Mouse (Mus musculus) midbrain, embryonic 13.5 days (tissue): Measurements from ENCODE around the gene C8b. TPM values are rescaled to one million over a fixed set of nuclear protein-coding genes. Genes with fewer than 3 reads are reported as not detected.

Source experiments
- ATAC-seq: fragments of 200-750 bp; cut with Nextera tagmentation; 2 replicates; pipeline ENCODE4 v1.8.0; 2017; ENCODE audit warnings: mild to moderate bottlenecking, moderate TSS enrichment, moderate library complexity
- H3K27ac ChIP-seq: fragments of 300-500 bp; sonication (generic); 2 replicates; pipeline ENCODE4 v1.5.1; 2015; ENCODE audit warnings: inconsistent platforms, mild to moderate bottlenecking, moderate library complexity
- H3K27me3 ChIP-seq: fragments of 300-500 bp; sonication (generic); 2 replicates; pipeline ENCODE4 v1.6.1; 2015; ENCODE audit warnings: mild to moderate bottlenecking, inconsistent platforms
- H3K36me3 ChIP-seq: fragments of 300-500 bp; sonication (generic); 2 replicates; pipeline ENCODE4 v1.6.1; 2015; ENCODE audit warnings: mild to moderate bottlenecking, inconsistent platforms
- H3K4me1 ChIP-seq: fragments of 300-500 bp; sonication (generic); replicated peaks from 2 replicates; pipeline ENCODE4 v1.6.1; 2015; ENCODE audit warnings: inconsistent platforms
- H3K4me2 ChIP-seq: fragments of 300-500 bp; sonication (generic); replicated peaks from 2 replicates; pipeline ENCODE4 v1.6.1; 2015; ENCODE audit warnings: moderate library complexity, mild to moderate bottlenecking, inconsistent platforms
- H3K4me3 ChIP-seq: fragments of 300-500 bp; sonication (generic); replicated peaks from 2 replicates; pipeline ENCODE4 v1.5.1; 2015; ENCODE audit warnings: mild to moderate bottlenecking, inconsistent platforms
- H3K9ac ChIP-seq: fragments of 300-500 bp; sonication (generic); replicated peaks from 2 replicates; pipeline ENCODE4 v1.6.1; 2015; ENCODE audit warnings: mild to moderate bottlenecking, inconsistent platforms
- H3K9me3 ChIP-seq: fragments of 300-500 bp; sonication (generic); 2 replicates; pipeline ENCODE4 v1.6.1; 2016; ENCODE audit warnings: mild to moderate bottlenecking, inconsistent platforms
- WGBS: fragments of 180-500 bp; shearing (Covaris S2); methylation state at CpG from one replicate; pipeline ENCODE4 v1.1.7; 2015; 5-methylcytosine and 5-hydroxymethylcytosine counted together
- polyA plus RNA-seq: library from polyadenylated mRNA; unstranded; fragments of >200 nt; fragmentation: Nextera tagmentation; extraction: Ambion mirVana; gene quantifications from 2 replicates; pipeline ENCODE4 v1.2.1, GENCODE M21; 2015

Gene C8b
- polyA plus RNA-seq = not detected in 2 replicates

DNA sequence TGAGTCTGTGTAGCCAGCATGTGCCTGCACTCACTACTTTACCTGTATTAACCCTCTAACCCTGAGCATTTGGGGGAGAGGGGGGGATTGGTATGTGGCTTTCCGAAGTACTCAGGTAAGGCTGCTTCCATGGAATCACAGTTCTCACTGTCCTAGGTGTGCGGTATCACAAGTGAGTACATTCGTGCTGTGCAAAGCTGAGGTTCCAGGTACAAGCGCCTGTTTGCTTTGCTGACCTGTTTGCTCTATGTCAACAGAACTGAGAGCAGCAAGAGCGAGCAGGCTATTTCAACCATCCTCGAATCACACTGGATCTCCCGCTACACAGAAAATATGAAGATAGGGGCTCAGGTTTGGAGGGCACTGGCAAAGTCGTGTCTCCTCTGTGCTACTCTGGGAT lies at the start of gene C8b:
TSS of gene C8b (plus strand) at position 253 of the 400 bp plus-strand sequence.
- ATAC-seq = no peak
- WGBS = 91% methylated on average over 8 of the region's 8 CpGs

DNA sequence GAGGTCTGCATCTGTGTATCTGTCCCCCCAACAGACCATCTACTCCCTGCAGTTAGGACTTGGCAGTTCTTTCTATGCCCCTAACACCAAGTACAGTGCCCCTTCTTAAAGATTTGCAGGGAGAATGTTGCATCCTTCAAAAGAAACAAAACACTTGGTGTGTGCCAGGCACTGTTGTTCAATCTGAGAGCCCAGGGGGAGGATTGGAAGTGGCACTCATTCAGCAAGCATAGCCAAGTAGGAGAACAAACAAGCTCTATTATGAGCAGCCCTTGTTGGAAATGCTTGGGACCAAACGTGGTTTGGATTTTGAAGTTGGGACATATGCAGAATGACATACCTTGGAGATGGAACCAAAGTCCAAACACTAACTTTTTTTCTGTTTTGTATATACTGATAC lies 49.6 kb upstream of the C8b start:
- H3K27ac ChIP-seq = no peak overlapping the region

More for the DNA sequence above, at the start of gene C8b:
- Histone ChIP-seq H3K27ac (no peak within 1 kb of the TSS), H3K4me3 (no peak within 1 kb of the TSS), H3K4me1 (peaks cover 9% of the 10 kb centered on the region), H3K9ac (no peak within 1 kb of the TSS), H3K4me2 (no peak within 1 kb of the TSS), H3K9me3 (no peaks in the 10 kb centered on the region), H3K36me3 (no peaks in the 10 kb centered on the region), H3K27me3 (no peaks in the 10 kb centered on the region)

DNA sequence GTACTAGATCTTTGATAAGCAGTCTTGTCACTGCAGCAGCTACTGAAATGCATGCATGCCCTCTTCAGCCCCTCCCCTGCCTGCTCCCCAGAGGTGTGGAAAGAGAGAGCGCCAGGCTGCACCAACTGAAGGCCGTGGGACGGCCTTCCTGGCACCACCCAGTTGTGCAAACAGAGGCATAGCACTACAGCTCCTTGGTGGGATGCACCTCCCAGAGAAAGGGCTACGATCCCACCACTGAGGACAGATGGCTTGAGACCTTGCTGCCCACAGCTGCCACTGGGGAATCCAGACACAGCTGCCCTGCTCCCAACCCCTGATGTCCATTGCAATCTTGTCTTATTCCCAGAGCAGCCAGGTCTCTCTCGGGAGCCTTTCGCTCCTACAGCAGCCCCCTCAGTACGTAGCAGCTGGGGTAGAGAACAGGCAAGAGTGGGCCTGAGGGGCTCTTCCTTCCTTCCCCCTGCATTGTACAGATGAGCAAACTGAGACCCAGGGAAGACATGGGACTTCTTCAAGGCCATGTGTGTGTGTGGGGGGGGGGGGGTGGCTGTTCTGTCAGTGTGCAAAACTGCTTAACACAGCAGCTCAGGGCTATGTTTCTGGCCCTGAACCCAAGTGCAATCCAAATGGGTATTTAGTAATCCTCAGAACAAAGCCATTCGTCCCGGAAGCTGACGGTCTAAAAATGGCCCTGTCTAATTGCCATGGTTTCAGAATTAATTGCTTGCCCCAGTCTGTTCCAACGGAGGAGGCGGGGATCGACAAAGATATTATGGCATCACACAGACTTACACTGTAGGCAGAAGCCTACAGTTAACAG lies 46.9 kb upstream of the C8b start:
- Histone ChIP-seq H3K4me1 (peaks cover 39% of the 10 kb centered on the region), H3K27ac (peak overlapping the region; percentile 76), H3K4me2 (no peak overlapping the region), H3K9ac (no peak overlapping the region), H3K27me3 (no peaks in the 10 kb centered on the region), H3K9me3 (no peaks in the 10 kb centered on the region), H3K4me3 (no peak overlapping the region), H3K36me3 (no peaks in the 10 kb centered on the region)
- 37% methylated on average over 13 of the region's 13 CpGs for WGBS
- ATAC-seq = peak; percentile 74

More for the DNA sequence above, 49.6 kb upstream of the C8b start:
- Histone ChIP-seq H3K4me2 (no peak overlapping the region), H3K9ac (no peak overlapping the region), H3K4me3 (no peak overlapping the region), H3K27me3 (no peaks in the 10 kb centered on the region), H3K4me1 (peaks cover 28% of the 10 kb centered on the region), H3K9me3 (no peaks in the 10 kb centered on the region), H3K36me3 (no peaks in the 10 kb centered on the region)
- no peak for ATAC-seq
- 68% methylated on average over 1 of the region's 1 CpGs for WGBS

DNA sequence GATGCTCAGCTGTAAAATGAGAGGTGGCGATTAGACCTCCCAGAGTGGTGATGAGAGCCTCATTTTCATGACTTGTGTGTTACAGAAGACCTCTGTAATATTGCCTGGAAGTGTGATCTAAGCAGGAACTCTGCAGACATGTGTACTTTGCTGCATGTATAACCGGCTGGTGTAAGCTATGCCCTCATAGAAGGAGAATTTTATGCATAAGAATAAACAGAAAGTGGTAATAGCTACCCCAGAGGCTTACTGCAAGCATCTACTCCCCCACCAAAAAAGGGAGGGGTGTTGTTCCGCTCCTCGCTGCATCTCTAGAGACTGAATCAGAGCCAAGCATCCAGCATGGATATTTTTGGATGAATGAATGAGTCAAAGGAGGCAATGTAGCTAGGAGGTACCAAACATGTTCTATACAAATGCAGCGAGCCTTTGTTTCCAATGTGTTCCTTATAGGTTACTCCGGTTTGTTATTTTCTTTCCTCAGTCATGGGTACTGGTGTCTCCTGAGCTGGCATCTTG lies 42.5 kb upstream of the C8b start:
- Histone ChIP-seq H3K9ac (no peak overlapping the region; the same call in 1 of the 2 replicates), H3K27me3 (no peaks in the 10 kb centered on the region), H3K9me3 (no peaks in the 10 kb centered on the region), H3K4me3 (no peak overlapping the region), H3K36me3 (peaks cover 9% of the 10 kb centered on the region), H3K27ac (0 out of 2 replicates have a peak overlapping the region, but pooled peaks have one; percentile 56), H3K4me2 (no peak overlapping the region), H3K4me1 (peaks cover 34% of the 10 kb centered on the region)
- ATAC-seq = no peak
- WGBS = 74% methylated on average over 6 of the region's 6 CpGs

DNA sequence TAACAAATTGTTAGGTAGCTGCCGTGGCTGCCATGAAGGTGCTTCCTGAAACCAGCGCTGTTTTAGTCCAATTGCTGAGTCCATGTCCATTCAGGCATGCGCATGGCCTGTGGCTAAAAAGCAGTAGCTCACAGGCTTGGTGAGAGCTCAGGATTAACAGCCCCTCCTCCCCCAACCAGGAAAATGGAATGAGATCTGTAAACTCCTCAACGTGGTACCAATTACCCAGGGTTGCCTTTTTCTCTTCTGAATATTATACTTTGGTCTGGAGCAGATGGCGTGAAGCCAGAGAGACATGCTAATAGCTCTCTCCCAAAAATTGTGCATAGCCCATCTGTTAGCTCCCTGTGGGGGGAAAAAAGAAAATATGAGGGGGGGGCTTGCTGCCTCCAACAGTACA lies 41.9 kb upstream of the C8b start:
- H3K27ac ChIP-seq = peak overlapping the region; percentile 56
- H3K4me3 ChIP-seq = no peak overlapping the region
- peaks cover 9% of the 10 kb centered on the region for H3K36me3 ChIP-seq
- ATAC-seq = no peak
- no peaks in the 10 kb centered on the region for H3K27me3 ChIP-seq
- no peak overlapping the region for H3K9ac ChIP-seq
- no peak overlapping the region for H3K4me2 ChIP-seq
- H3K9me3 ChIP-seq = no peaks in the 10 kb centered on the region
- 53% methylated on average over 5 of the region's 5 CpGs for WGBS
- peaks cover 27% of the 10 kb centered on the region for H3K4me1 ChIP-seq

DNA sequence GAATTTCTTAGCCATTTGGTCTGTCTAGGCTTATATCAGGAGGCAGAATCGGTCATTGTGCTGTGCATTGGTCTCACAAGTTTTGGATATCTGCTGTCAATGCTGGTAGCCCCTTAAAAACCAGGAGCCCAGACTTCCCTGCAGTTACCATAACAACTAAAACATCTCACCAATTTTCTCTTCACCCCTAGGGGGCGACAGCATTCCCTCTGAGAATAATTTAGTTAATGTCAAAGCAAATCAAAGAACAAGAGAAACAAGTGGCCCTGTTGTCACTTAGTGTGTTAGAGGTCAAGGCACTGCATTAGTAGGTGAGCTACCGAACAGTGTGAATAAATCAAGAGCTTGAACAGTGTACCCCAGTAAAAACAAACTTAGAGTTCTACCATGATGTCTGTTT lies 40.4 kb upstream of the C8b start:
- Histone ChIP-seq H3K27me3 (no peaks in the 10 kb centered on the region), H3K4me3 (no peak overlapping the region), H3K4me2 (no peak overlapping the region), H3K9ac (no peak overlapping the region), H3K27ac (no peak overlapping the region), H3K36me3 (peaks cover 9% of the 10 kb centered on the region), H3K4me1 (peaks cover 15% of the 10 kb centered on the region), H3K9me3 (no peaks in the 10 kb centered on the region)
- no peak for ATAC-seq
- WGBS = 52% methylated on average over 3 of the region's 3 CpGs

DNA sequence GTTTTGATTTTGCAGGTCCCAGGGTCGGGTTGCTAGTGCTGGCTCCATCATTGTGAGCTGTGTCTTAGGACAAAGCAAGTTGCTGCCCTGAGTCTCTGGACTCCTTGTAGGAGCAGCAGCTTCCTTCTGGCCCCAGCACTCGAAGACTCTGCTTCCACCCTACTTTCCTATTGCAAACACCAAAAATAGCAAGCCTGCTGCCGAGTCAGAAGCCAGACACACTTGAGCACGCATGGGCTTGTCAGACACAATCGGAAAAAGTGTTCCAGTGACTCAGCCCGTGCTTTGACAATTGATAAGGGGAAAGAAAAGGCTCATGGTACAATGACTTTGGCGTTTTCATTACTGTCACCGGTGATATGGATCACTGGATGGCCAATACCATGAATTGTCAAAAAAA lies 36.9 kb upstream of the C8b start:
- WGBS = 78% methylated on average over 8 of the region's 8 CpGs
- H3K9me3 ChIP-seq = no peaks in the 10 kb centered on the region
- no peak overlapping the region for H3K4me3 ChIP-seq
- no peak overlapping the region for H3K9ac ChIP-seq
- H3K27ac ChIP-seq = no peak overlapping the region
- ATAC-seq = no peak
- no peak overlapping the region for H3K4me2 ChIP-seq
- H3K4me1 ChIP-seq = peaks cover 5% of the 10 kb centered on the region
- no peaks in the 10 kb centered on the region for H3K27me3 ChIP-seq
- H3K36me3 ChIP-seq = peaks cover 9% of the 10 kb centered on the region

DNA sequence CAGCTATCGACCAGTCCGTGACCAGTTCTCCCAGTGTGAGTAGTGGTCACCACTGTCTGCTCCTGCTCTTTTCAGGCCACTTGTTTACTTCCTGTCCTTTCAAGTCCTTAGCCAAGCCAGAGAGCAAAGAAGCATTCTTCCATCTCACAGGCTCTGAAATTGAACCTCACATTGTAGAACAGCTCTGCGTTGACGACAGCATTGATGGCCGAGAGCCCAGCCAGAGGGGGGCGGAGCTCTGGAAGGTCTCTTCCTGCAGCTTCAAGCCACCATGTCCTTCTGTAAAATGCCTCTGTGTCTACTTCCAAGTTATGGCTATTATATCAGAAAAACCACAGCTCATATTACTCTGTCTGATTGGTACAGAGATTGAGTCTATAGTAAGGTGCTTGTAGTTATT lies 19.6 kb upstream of the C8b start:
- Histone ChIP-seq H3K27ac (no peak overlapping the region), H3K4me1 (no peaks in the 10 kb centered on the region), H3K4me3 (no peak overlapping the region), H3K9me3 (no peaks in the 10 kb centered on the region), H3K36me3 (0 out of 2 replicates have a peak, but pooled peaks cover 4% of the 10 kb centered on the region), H3K9ac (no peak overlapping the region), H3K27me3 (no peaks in the 10 kb centered on the region), H3K4me2 (no peak overlapping the region)
- WGBS = 75% methylated on average over 6 of the region's 6 CpGs
- no peak for ATAC-seq

DNA sequence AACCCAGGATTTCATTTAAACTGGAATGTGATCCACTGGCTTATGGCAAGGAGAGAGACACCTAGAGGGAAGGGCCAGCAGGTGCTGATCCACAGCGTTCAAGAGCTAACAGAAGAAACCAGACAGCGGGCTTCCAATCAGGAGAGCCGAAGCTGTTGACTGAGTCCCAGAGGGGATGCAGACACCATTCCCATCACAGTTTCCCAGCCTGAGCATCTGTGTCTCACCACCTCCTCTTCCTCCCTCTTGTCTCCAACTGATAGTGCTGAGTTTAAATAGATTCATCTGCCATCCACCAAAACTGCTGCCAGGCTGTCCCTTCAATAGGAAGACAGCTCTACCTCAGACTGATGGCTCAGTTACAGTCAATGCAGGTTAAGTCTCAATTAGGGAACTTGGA lies 12.0 kb upstream of the C8b start:
- Histone ChIP-seq H3K4me3 (no peak overlapping the region), H3K9ac (no peak overlapping the region)
- whole genome bisulfite sequencing = 69% methylated on average over 3 of the region's 3 CpGs

DNA sequence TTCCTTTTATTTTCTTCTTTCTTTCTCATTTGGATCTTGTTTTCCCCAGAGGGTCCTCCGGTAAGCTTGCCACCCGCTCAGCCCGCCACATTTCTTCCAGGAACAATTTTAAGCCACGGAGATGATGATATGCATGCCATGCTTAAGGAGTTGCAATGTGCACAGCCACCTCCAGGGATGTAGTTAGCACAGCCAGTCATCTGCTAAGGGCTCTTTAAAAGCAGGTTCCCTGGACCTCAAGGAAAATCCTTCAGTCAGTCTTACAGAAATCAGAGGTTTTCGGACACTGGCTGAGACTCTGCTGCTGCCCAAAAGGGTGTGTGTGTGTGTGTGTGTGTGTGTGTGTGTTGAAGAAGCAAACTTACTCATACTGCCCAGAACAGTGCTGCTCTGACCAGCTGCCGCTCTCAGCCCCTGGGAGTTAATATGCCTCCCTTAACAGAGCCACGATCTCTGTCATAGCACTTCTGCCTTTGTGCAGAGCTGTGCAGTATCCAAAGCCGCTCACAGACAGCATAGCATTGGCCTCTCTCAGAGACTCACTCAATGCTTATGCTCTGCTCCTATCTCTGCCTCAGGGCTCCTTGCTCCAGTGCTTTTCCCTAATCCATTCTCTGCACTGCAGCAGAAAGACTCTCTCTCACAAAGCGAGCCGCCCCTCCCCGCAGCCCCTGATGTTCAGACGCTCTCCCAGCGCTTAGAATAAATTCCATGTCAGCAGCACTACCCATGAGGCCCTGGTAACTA lies 5.1 kb upstream of the C8b start:
- ATAC-seq = peak; percentile 95
- H3K9ac ChIP-seq = peak overlapping the region; percentile 39; the same call in 1 of the 2 replicates
- H3K4me3 ChIP-seq = no peak overlapping the region
- WGBS = 18% methylated on average over 13 of the region's 13 CpGs
- peak overlapping the region; percentile 85 for H3K27ac ChIP-seq
- peaks cover 30% of the 10 kb centered on the region for H3K4me1 ChIP-seq
- H3K9me3 ChIP-seq = no peaks in the 10 kb centered on the region
- H3K27me3 ChIP-seq = no peaks in the 10 kb centered on the region
- peak overlapping the region; percentile 44 for H3K4me2 ChIP-seq
- no peaks in the 10 kb centered on the region for H3K36me3 ChIP-seq

More for the DNA sequence above, 12.0 kb upstream of the C8b start:
- no peak overlapping the region for H3K27ac ChIP-seq
- no peaks in the 10 kb centered on the region for H3K9me3 ChIP-seq
- H3K4me1 ChIP-seq = peaks cover 11% of the 10 kb centered on the region
- H3K4me2 ChIP-seq = no peak overlapping the region
- no peaks in the 10 kb centered on the region for H3K36me3 ChIP-seq
- H3K27me3 ChIP-seq = no peaks in the 10 kb centered on the region
- no peak for ATAC-seq

DNA sequence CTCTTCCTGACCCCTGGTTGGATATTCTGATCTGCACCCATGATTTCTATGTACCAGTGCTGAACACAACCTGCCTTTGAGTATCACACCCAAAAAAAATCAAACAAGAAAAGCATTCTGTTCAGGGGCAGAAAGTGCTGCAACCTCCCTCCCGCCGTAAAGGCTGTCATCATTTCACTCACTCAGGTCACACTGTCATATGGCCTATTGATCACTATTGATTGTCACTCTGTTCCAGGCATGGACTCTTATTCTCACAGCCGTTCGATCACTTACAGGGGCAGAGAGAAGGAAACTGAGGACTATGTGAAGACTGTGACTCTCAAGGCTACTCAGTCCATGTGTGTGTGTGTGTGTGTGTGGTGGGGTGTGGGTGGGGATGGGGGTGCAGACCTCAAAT lies 2.1 kb downstream of the C8b start:
- WGBS = 83% methylated on average over 4 of the region's 4 CpGs
- no peaks in the 10 kb centered on the region for H3K36me3 ChIP-seq

DNA sequence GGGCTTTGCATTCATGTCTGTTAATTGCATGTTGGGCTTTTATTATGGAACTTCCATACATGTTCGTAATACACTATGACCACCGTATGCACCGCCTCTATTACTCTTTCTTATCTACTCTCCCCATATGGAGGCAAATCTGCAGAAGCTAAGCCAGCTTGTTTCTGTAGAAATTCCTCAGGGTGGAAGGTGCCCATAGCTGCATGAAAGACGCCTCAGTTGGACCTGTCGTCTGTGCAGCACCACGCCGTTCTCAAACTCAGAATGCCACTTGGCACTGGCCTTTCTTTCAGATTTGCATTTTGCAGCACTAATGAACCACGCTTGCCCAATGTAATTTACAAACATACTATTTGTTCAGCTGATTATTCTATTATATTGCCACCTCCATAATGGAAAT lies 3.5 kb downstream of the C8b start:
- WGBS = 81% methylated on average over 8 of the region's 8 CpGs
- no peaks in the 10 kb centered on the region for H3K27me3 ChIP-seq
- no peak overlapping the region for H3K9ac ChIP-seq
- peaks cover 3% of the 10 kb centered on the region; the same call in 1 of the 2 replicates for H3K4me1 ChIP-seq
- H3K27ac ChIP-seq = no peak overlapping the region
- no peak overlapping the region for H3K4me2 ChIP-seq
- no peaks in the 10 kb centered on the region for H3K36me3 ChIP-seq
- no peaks in the 10 kb centered on the region for H3K9me3 ChIP-seq
- 0 out of 2 replicates have a peak, but pooled peaks have one; percentile 40 for ATAC-seq
- no peak overlapping the region for H3K4me3 ChIP-seq

More for the DNA sequence above, 2.1 kb downstream of the C8b start:
- no peaks in the 10 kb centered on the region for H3K27me3 ChIP-seq
- ATAC-seq = no peak
- H3K4me3 ChIP-seq = no peak overlapping the region
- H3K9me3 ChIP-seq = no peaks in the 10 kb centered on the region
- no peak overlapping the region for H3K4me2 ChIP-seq
- H3K4me1 ChIP-seq = peaks cover 3% of the 10 kb centered on the region; the same call in 1 of the 2 replicates
- no peak overlapping the region for H3K27ac ChIP-seq
- no peak overlapping the region for H3K9ac ChIP-seq
